Mouse (Mus musculus) ES-E14 (cell line): ENCODE data around the gene Slc9a6. TPM values are rescaled to one million over a fixed set of nuclear protein-coding genes. Genes with fewer than 3 reads are reported as not detected.
A peak's percentile ranks its signal among the peaks of the same experiment; 100 is the strongest.

ENCODE experiments used
- DNase-seq: peaks from one replicate; pipeline ENCODE4 v3.0.0-alpha.2; 2013; ENCODE audit warnings: low read depth, low spot score
- H3K27ac ChIP-seq: 2 replicates; pipeline ENCODE4 v1.5.1; 2012; ENCODE audit warnings: low read depth, mild to moderate bottlenecking, low read length, moderate library complexity, mixed read lengths; ENCODE audit not compliant: poor library complexity, insufficient read depth, severe bottlenecking
- H3K36me3 ChIP-seq: 2 replicates; pipeline ENCODE4 v1.6.1; 2012; ENCODE audit warnings: mild to moderate bottlenecking, low read length, moderate library complexity, mixed read lengths; ENCODE audit not compliant: control insufficient read depth, poor library complexity, insufficient read depth, severe bottlenecking
- H3K4me1 ChIP-seq, 2 experiments: fragments of 150-350 bp in 1 of 2; sonication (generic) in 1 of 2; 2 replicates each; pipeline ENCODE4 v1.6.1; 2012; ENCODE audit warnings: low read length in 2 of 2, mild to moderate bottlenecking in 1 of 2, mixed read lengths in 1 of 2; ENCODE audit not compliant: control insufficient read depth in 2 of 2, insufficient read depth in 2 of 2, poor library complexity in 1 of 2
- H3K4me3 ChIP-seq, 2 experiments: fragments of 150-350 bp in 1 of 2; sonication (generic) in 1 of 2; 2 replicates each; pipeline ENCODE4 v1.5.1; 2012; ENCODE audit warnings: low read length in 2 of 2, low read depth in 1 of 2, mild to moderate bottlenecking in 1 of 2, mixed read lengths in 1 of 2; ENCODE audit not compliant: insufficient read depth in 1 of 2, poor library complexity in 1 of 2, severe bottlenecking in 1 of 2
- H3K9ac ChIP-seq: 2 replicates; pipeline ENCODE4 v1.6.1; 2012; ENCODE audit warnings: low read depth, mild to moderate bottlenecking, low read length, mixed read lengths; ENCODE audit not compliant: poor library complexity, insufficient read depth, severe bottlenecking
- H3K9me3 ChIP-seq: fragments of 150-350 bp; sonication (generic); 2 replicates; pipeline ENCODE4 v1.6.1; 2012; ENCODE audit warnings: low read depth, mild to moderate bottlenecking, low read length; ENCODE audit not compliant: control insufficient read depth, insufficient read depth
- CHD2 ChIP-seq: IDR thresholded peaks from 2 replicates; pipeline ENCODE4 v1.6.1; 2014; ENCODE audit warnings: mild to moderate bottlenecking, low read depth, low read length, inconsistent platforms
- HCFC1 ChIP-seq: IDR thresholded peaks from 2 replicates; pipeline ENCODE4 v1.6.1; 2012; ENCODE audit warnings: low read length, inconsistent platforms, borderline replicate concordance; ENCODE audit not compliant: insufficient read depth
- MAFK ChIP-seq: IDR thresholded peaks from 2 replicates; pipeline ENCODE4 v1.6.1; 2014; ENCODE audit warnings: mild to moderate bottlenecking, low read depth, low read length, inconsistent platforms; ENCODE audit not compliant: insufficient read depth
- ZC3H11A ChIP-seq: IDR thresholded peaks from 2 replicates; pipeline ENCODE4 v1.6.1; 2012; ENCODE audit warnings: low read depth, mild to moderate bottlenecking, inconsistent platforms, low read length, borderline replicate concordance
- ZNF384 ChIP-seq: IDR thresholded peaks from 2 replicates; pipeline ENCODE4 v1.6.1; 2012; ENCODE audit warnings: low read depth, low read length, inconsistent platforms
- in situ Hi-C, 2 experiments: fragments of 600-800 bp; cut with MboI; formaldehyde crosslinking; loops; one replicate each; pipeline ENCODE4 v1.15.1; 2025; ENCODE audit warnings: low sequenced_read_pairs in 2 of 2, inconsistent platforms in 1 of 2; ENCODE audit not compliant: unreplicated experiment in 2 of 2
- total RNA-seq: library from RNA; depleted of rRNA; stranded (reverse); fragments of 300-350 nt; gene quantifications from 2 replicates; pipeline ENCODE4 v1.2.3, GENCODE M21; 2012; rRNA removed

Slc9a6 gene
- total RNA-seq = 16.5 and 16.7 TPM in 2 replicates

- Histone ChIP-seq H3K4me3 (peak within 1 kb of the TSS; percentile 82 to 89), H3K36me3 (no peaks in the 10 kb centered on the region), H3K9ac (peak within 1 kb of the TSS; percentile 65), H3K9me3 (no peaks in the 10 kb centered on the region), H3K27ac (no peak within 1 kb of the TSS), H3K4me1 (peaks cover 0 to 2% of the 10 kb centered on the region in 2 experiments; a peak in 1 of 4 replicates)
- DNase-seq = no peak
- TF ChIP-seq ZNF384 = no peak
- TF ChIP-seq MAFK = no peak
- 0 out of 2 replicates have a peak, but pooled peaks have one; percentile 16 for TF ChIP-seq HCFC1
- no peak for TF ChIP-seq ZC3H11A
- in situ Hi-C loops = no loop called here
These were observed at the start of gene Slc9a6 for GRCm38 (mm10) chrX:56609623-56610317. TSS of gene Slc9a6 (plus strand) at chrX:56609757.

DNA sequence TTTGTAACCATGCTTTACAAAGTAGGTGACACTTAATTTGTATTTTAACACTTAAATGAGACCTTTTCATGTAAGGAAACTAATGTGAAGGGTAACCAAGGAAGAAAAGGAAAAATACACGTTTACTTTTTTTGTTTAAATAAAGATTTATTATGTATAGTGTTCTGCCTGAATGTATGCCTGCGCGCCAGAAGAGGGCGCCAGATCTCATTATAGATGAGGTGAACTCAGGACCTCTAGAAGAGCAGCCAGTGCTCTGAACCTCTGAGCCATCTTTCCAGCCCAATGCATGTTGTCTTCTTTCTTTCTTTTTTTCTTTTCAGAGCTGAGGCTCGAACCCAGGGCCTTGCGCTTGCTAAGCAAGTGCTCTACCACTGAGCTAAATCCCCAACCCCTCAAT, 37.1 kb upstream of the Slc9a6 start:
- H3K36me3 ChIP-seq = no peaks in the 10 kb centered on the region
- DNase-seq = peak; percentile 1
- TF ChIP-seq MAFK = no peak
- no peak for TF ChIP-seq CHD2
- TF ChIP-seq HCFC1 = no peak
- no peak for TF ChIP-seq ZNF384
- no peak for TF ChIP-seq ZC3H11A
- H3K9me3 ChIP-seq = no peaks in the 10 kb centered on the region
- H3K27ac ChIP-seq = no peak overlapping the region
- H3K4me1 ChIP-seq = no peaks in the 10 kb centered on the region
- H3K9ac ChIP-seq = no peak overlapping the region
- H3K4me3 ChIP-seq = no peak overlapping the region
- in situ Hi-C loops = no loop called here

GRCm38 (mm10) chrX:56578200-56578599, 31.4 kb upstream of the Slc9a6 start:
- TF ChIP-seq ZC3H11A (no peak), HCFC1 (no peak)
- in situ Hi-C loops = no loop called here
- no peaks in the 10 kb centered on the region for H3K9me3 ChIP-seq
- no peak overlapping the region for H3K27ac ChIP-seq
- DNase-seq = no peak
- H3K4me1 ChIP-seq = no peaks in the 10 kb centered on the region
- H3K36me3 ChIP-seq = no peaks in the 10 kb centered on the region
- H3K9ac ChIP-seq = no peak overlapping the region
- H3K4me3 ChIP-seq = no peak overlapping the region

DNA sequence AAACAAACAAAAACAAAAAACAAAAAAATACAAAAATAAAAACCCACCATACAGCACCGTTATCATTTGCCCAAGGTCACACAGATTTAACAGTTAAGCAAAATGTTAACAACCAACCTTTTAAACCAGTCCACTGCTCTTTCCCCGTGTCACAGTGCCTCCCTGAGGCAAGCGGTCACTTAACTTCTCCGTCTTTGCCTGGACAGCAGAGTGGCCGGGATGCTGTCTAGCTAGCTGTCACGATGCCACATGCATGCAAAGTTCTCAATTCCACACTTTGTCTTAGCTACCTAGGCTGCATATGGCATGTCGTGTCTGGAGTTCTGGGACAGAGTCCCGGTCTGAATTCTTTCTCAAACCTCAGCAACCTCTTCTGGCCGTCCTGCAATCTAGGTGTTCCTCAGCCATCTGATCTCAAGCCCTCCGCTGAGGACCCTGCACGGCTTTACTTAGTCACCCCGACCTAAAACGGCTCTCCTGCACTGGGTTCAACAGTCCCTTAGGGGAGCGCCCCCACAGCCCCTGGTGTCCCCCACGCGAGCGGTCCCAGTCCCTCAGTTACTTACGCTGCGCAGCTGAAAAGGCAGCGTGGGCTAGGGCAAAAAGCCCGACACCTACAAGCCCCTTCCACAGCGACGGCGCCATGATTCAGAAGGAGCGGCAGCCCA, 12.2 kb upstream of the Slc9a6 start:
- TF ChIP-seq HCFC1 = no peak
- no peak for TF ChIP-seq CHD2
- no peak for TF ChIP-seq ZNF384
- no peak for TF ChIP-seq MAFK
- no peak for TF ChIP-seq ZC3H11A
- H3K36me3 ChIP-seq = no peaks in the 10 kb centered on the region
- no peak overlapping the region; the same call in 1 of the 2 replicates for H3K27ac ChIP-seq
- no peaks in the 10 kb centered on the region for H3K9me3 ChIP-seq
- peak overlapping the region; percentile 95 for H3K9ac ChIP-seq
- no peak for DNase-seq
- H3K4me3 ChIP-seq = peak overlapping the region; percentile 78 to 92
- in situ Hi-C loops = no loop called here
- no peaks in the 10 kb centered on the region for H3K4me1 ChIP-seq
